Mouse (Mus musculus) liver, embryonic 11.5 days (tissue): ENCODE measurements around the gene Rps9. TPM values are rescaled to one million over a fixed set of nuclear protein-coding genes. Genes with fewer than 3 reads are reported as not detected.
A peak's percentile ranks its signal among the peaks of the same experiment; 100 is the strongest.
"Not testable (repeated sequence)": the region's sequence is repeated elsewhere in the genome, so short reads cannot be mapped to it uniquely, and the experiment has no call there.

Experiments used
- ATAC-seq: fragments of 200-750 bp; cut with Nextera tagmentation; replicated peaks from 2 replicates; pipeline ENCODE4 v1.8.0; 2017; ENCODE audit warnings: moderate number of reproducible peaks, mild to moderate bottlenecking, moderate TSS enrichment, moderate library complexity; ENCODE audit not compliant: low FRiP score
- DNase-seq: peaks from one replicate; pipeline ENCODE4 v3.0.0-alpha.2; 2017; ENCODE audit warnings: low spot score
- H3K27ac ChIP-seq: fragments of 300-500 bp; sonication (generic); 2 replicates; pipeline ENCODE4 v1.5.1; 2014; ENCODE audit warnings: mild to moderate bottlenecking, low read depth, low read length, control low read depth
- H3K27me3 ChIP-seq: fragments of 300-500 bp; sonication (generic); replicated peaks from 2 replicates; pipeline ENCODE4 v1.6.1; 2014; ENCODE audit warnings: low read length, mixed read lengths; ENCODE audit not compliant: control insufficient read depth, insufficient read depth
- H3K36me3 ChIP-seq: fragments of 300-500 bp; sonication (generic); 2 replicates; pipeline ENCODE4 v1.6.1; 2014; ENCODE audit warnings: mild to moderate bottlenecking, low read length, moderate library complexity, mixed read lengths; ENCODE audit not compliant: control insufficient read depth, insufficient read depth
- H3K4me1 ChIP-seq: fragments of 300-500 bp; sonication (generic); replicated peaks from 2 replicates; pipeline ENCODE4 v1.6.1; 2014; ENCODE audit warnings: low read length, mixed read lengths; ENCODE audit not compliant: control insufficient read depth, insufficient read depth
- H3K4me2 ChIP-seq: fragments of 300-500 bp; sonication (generic); 2 replicates; pipeline ENCODE4 v1.6.1; 2014; ENCODE audit warnings: mild to moderate bottlenecking, control low read depth, moderate library complexity
- H3K4me3 ChIP-seq: fragments of 300-500 bp; sonication (generic); 2 replicates; pipeline ENCODE4 v1.5.1; 2014; ENCODE audit warnings: low read depth, low read length, control low read depth
- H3K9ac ChIP-seq: fragments of 300-500 bp; sonication (generic); 2 replicates; pipeline ENCODE4 v1.6.1; 2014; ENCODE audit warnings: low read depth, low read length, control low read depth
- H3K9me3 ChIP-seq: fragments of 300-500 bp; sonication (generic); 2 replicates; pipeline ENCODE4 v1.6.1; 2016; ENCODE audit warnings: low read length, inconsistent platforms, mixed read lengths; ENCODE audit not compliant: control insufficient read depth
- WGBS: fragments of 180-500 bp; shearing (Covaris S2); extraction: QIAGEN DNeasy Blood & Tissue Kit; methylation state at CpG from one replicate; pipeline ENCODE4 v1.1.7; 2014; 5-methylcytosine and 5-hydroxymethylcytosine counted together
- microRNA-seq: library from miRNA; unstranded; fragments of <30 nt; microRNA quantifications from one replicate; pipeline ENCODE4, GENCODE M21; 2017; ENCODE audit warnings: borderline number of aligned reads
- polyA plus RNA-seq: library from polyadenylated mRNA; unstranded; fragments of >200 nt; fragmentation: Nextera tagmentation; extraction: Ambion mirVana; gene quantifications from 2 replicates; pipeline ENCODE4 v1.2.1, GENCODE M21; 2014

The Rps9 gene
- polyA plus RNA-seq, 1 experiment from 2014 or later: 1,846 TPM

GRCm38 (mm10) chr7:3725459-3725858 is 21.7 kb downstream of the Rps9 start:
- H3K27ac ChIP-seq, H3K4me1 ChIP-seq, H3K4me2 ChIP-seq, H3K9me3 ChIP-seq, H3K36me3 ChIP-seq, ATAC-seq, H3K4me3 ChIP-seq, H3K9ac ChIP-seq, DNase-seq, H3K27me3 ChIP-seq: not testable (repeated sequence)

- not testable (repeated sequence) for H3K9ac ChIP-seq, H3K4me2 ChIP-seq, H3K4me3 ChIP-seq, H3K36me3 ChIP-seq, H3K27me3 ChIP-seq, ATAC-seq, DNase-seq, H3K4me1 ChIP-seq, H3K27ac ChIP-seq, H3K9me3 ChIP-seq
- WGBS: no CpG with 5 or more reads among the region's 1 CpGs
These were observed 28.9 kb downstream of the Rps9 start for GRCm38 (mm10) chr7:3732675-3733074.

Small RNAs within 50 kb of the gene (microRNA-seq; reads per million reads assigned to microRNA genes)
- gene Mir3572: 7.4 reads per million, percentile 19 among the genes with 10 or more reads in this experiment

Other genes starting within 250 kb of the Rps9 start
- gene Tarm1, start 201.4 kb upstream of the Rps9 start, polyA plus RNA-seq: not detected in 2 replicates
- 0.17 TPM in 1 of 2 replicates, not detected in the other for gene Oscar, start 87.8 kb upstream of the Rps9 start, polyA plus RNA-seq
- 375 and 405 TPM in 2 replicates for gene Ndufa3, start 86.6 kb upstream of the Rps9 start, polyA plus RNA-seq
- 21.5 and 24.1 TPM in 2 replicates for gene Tfpt, start 74.1 kb upstream of the Rps9 start, polyA plus RNA-seq
- gene Prpf31, start 74.0 kb upstream of the Rps9 start, polyA plus RNA-seq: 136 and 137 TPM in 2 replicates
- gene Cnot3, start 58.7 kb upstream of the Rps9 start, polyA plus RNA-seq: 69.6 and 76.5 TPM in 2 replicates
- gene Leng1, start 38.2 kb upstream of the Rps9 start, polyA plus RNA-seq: 13.4 and 13.5 TPM in 2 replicates
- 10.0 and 12.1 TPM in 2 replicates for gene Tmc4, start 26.4 kb upstream of the Rps9 start, polyA plus RNA-seq
- gene Tsen34, start 11.1 kb upstream of the Rps9 start, polyA plus RNA-seq: 103 and 106 TPM in 2 replicates
- gene Mboat7, start 10.5 kb upstream of the Rps9 start, polyA plus RNA-seq: 35.7 and 36.7 TPM in 2 replicates
- 1.0 and 1.3 TPM in 2 replicates for gene Pirb, start 16.4 kb downstream of the Rps9 start, polyA plus RNA-seq
- gene Gm15448, start 121.7 kb downstream of the Rps9 start, polyA plus RNA-seq: 0.13 TPM in 1 of 2 replicates, not detected in the other
- 0.30 and 0.38 TPM in 2 replicates for gene Pira2, start 141.1 kb downstream of the Rps9 start, polyA plus RNA-seq
- gene Gm14548, start 194.1 kb downstream of the Rps9 start, polyA plus RNA-seq: 0.18 and 0.21 TPM in 2 replicates
- gene Lilra6, start 211.5 kb downstream of the Rps9 start, polyA plus RNA-seq: 0.13 and 0.23 TPM in 2 replicates